Mouse (Mus musculus) cerebellum, adult 2 months (tissue): ENCODE results near the gene Aqp6.

Experiments
- CTCF ChIP-seq: fragments of 200-500 bp; IDR thresholded peaks from 2 replicates; pipeline ENCODE4 v1.5.1; 2011; ENCODE audit warnings: low read depth, mild to moderate bottlenecking, control low read depth, low read length, moderate library complexity, borderline replicate concordance; ENCODE audit not compliant: insufficient read depth
- POLR2A ChIP-seq: fragments of 200-500 bp; IDR thresholded peaks from 2 replicates; pipeline ENCODE4 v1.6.1; 2011; ENCODE audit warnings: low read length, control low read depth, borderline replicate concordance; ENCODE audit not compliant: insufficient read depth

GRCm38 (mm10) chr15:99603216-99603615, 2.0 kb downstream of the Aqp6 start:
- TF ChIP-seq POLR2A (no peak), CTCF (no peak)
